Mouse (Mus musculus) limb, embryonic 11.5 days (tissue): ENCODE data around the gene Trub1. TPM values are rescaled to one million over a fixed set of nuclear protein-coding genes. Genes with fewer than 3 reads are reported as not detected.

ENCODE experiments used
- ATAC-seq: fragments of 200-750 bp; cut with Nextera tagmentation; 2 replicates; pipeline ENCODE4 v1.8.0; 2017; ENCODE audit warnings: low read depth; ENCODE audit not compliant: insufficient number of reproducible peaks, low FRiP score, low TSS enrichment
- DNase-seq: peaks from one replicate; pipeline ENCODE4 v3.0.0-alpha.2; 2015; ENCODE audit warnings: low spot score
- H3K27ac ChIP-seq: fragments of 300-500 bp; sonication (generic); replicated peaks from 2 replicates; pipeline ENCODE4 v1.5.1; 2014; ENCODE audit warnings: low read depth, mild to moderate bottlenecking, low read length
- H3K27me3 ChIP-seq: fragments of 300-500 bp; sonication (generic); 2 replicates; pipeline ENCODE4 v1.6.1; 2014; ENCODE audit warnings: mild to moderate bottlenecking, low read length, mixed read lengths; ENCODE audit not compliant: control insufficient read depth, insufficient read depth
- H3K36me3 ChIP-seq: fragments of 300-500 bp; sonication (generic); 2 replicates; pipeline ENCODE4 v1.6.1; 2014; ENCODE audit warnings: mild to moderate bottlenecking, low read length, moderate library complexity, mixed read lengths; ENCODE audit not compliant: control insufficient read depth, insufficient read depth
- H3K4me1 ChIP-seq: fragments of 300-500 bp; sonication (generic); 2 replicates; pipeline ENCODE4 v1.6.1; 2014; ENCODE audit warnings: low read length, mixed read lengths; ENCODE audit not compliant: control insufficient read depth, insufficient read depth
- H3K4me2 ChIP-seq: fragments of 300-500 bp; sonication (generic); 2 replicates; pipeline ENCODE4 v1.6.1; 2014; ENCODE audit warnings: low read depth, mild to moderate bottlenecking, moderate library complexity; ENCODE audit not compliant: severe bottlenecking
- H3K4me3 ChIP-seq: fragments of 300-500 bp; sonication (generic); 2 replicates; pipeline ENCODE4 v1.5.1; 2014; ENCODE audit warnings: low read depth, low read length
- H3K9ac ChIP-seq: fragments of 300-500 bp; sonication (generic); 2 replicates; pipeline ENCODE4 v1.6.1; 2014; ENCODE audit warnings: mild to moderate bottlenecking, low read length
- H3K9me3 ChIP-seq: fragments of 300-500 bp; sonication (generic); 2 replicates; pipeline ENCODE4 v1.6.1; 2016; ENCODE audit warnings: low read length; ENCODE audit not compliant: control insufficient read depth
- WGBS: fragments of 180-500 bp; shearing (Covaris S2); extraction: QIAGEN DNeasy Blood & Tissue Kit; methylation state at CpG from one replicate; pipeline ENCODE4 v1.1.7; 2014; 5-methylcytosine and 5-hydroxymethylcytosine counted together
- polyA plus RNA-seq: library from polyadenylated mRNA; unstranded; fragments of >200 nt; fragmentation: Nextera tagmentation; extraction: Ambion mirVana; gene quantifications from 2 replicates; pipeline ENCODE4 v1.2.1, GENCODE M21; 2014

The Trub1 gene
- polyA plus RNA-seq, 1 experiment from 2014 or later: 23.4 TPM

DNA sequence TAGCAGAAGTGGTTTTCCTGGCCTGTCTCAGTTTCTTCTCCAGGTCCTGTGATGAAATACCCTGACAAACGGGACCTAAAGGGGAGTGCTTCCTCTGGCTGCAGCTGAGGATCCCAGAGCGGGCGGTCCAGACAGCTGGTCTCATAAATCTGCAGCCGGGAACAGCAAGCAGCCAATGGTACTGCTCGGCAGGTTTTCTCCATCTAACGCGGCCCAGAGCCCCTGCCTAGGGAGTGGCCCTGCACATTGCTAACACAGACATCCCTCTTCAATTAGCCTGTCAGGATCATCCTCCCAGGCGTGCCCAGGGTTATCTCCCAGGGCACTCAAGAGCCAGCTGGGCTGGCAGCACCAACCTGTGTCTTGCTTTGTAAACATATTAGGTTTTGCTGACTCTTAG lies 38.3 kb downstream of the Trub1 start:
- peak; percentile 75; the same call in 1 of the 2 replicates for ATAC-seq
- no peak overlapping the region for H3K4me2 ChIP-seq
- 3% methylated on average over 8 of the region's 8 CpGs for WGBS

GRCm38 (mm10) chr19:57494020-57494419 lies 41.3 kb downstream of the Trub1 start:
- H3K27me3 ChIP-seq: no peaks in the 10 kb centered on the region
- ATAC-seq: no peak

More for the DNA sequence above, 38.3 kb downstream of the Trub1 start:
- Histone ChIP-seq H3K36me3 (peaks cover 3% of the 10 kb centered on the region; the same call in 1 of the 2 replicates), H3K4me1 (peaks cover 30% of the 10 kb centered on the region), H3K27ac (peak overlapping the region; percentile 69; the same call in 1 of the 2 replicates), H3K9me3 (0 out of 2 replicates have a peak, but pooled peaks cover 3% of the 10 kb centered on the region), H3K9ac (no peak overlapping the region), H3K27me3 (no peaks in the 10 kb centered on the region), H3K4me3 (no peak overlapping the region)
- DNase-seq: peak; percentile 77

DNA sequence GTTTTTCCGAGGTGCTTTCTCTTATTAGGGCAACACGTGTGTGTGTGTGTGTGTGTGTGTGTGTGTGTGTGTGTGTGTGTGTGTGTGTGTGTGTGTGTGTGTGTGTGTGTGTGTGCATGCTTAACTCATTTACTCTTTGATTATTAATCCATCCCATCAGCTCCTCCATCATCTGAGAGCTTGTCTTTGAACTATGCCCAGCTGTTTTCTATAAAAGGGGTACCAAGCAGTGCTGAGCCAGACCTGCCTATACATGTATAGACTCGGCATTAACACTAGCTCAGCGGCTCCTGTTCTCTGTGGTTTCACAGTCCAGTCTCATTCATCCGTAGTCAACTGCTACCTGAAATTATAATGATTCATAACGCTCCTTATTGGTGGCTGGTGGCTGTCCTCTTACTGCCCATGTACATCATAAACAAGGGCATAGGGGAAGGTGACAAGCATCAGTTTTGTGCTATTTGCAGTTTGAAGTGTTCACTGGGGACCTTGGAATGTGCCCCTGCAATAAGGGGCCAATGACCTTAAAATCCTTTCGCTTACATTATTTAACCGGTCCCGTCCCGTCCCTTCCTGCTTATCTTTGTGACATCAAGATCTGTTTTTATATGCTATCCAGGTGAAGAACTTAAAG lies 45.5 kb downstream of the Trub1 start:
- Histone ChIP-seq H3K4me3 (no peak overlapping the region), H3K4me1 (peaks cover 33% of the 10 kb centered on the region), H3K9me3 (0 out of 2 replicates have a peak, but pooled peaks cover 3% of the 10 kb centered on the region), H3K27ac (peak overlapping the region; percentile 73), H3K36me3 (no peaks in the 10 kb centered on the region), H3K4me2 (peak overlapping the region; percentile 25), H3K9ac (peak overlapping the region; percentile 7; the same call in 1 of the 2 replicates), H3K27me3 (no peaks in the 10 kb centered on the region)
- ATAC-seq (no peak; the same call in 1 of the 2 replicates), DNase-seq (peak; percentile 60)
- 13% methylated on average over 10 of the region's 10 CpGs for WGBS

More at GRCm38 (mm10) chr19:57494020-57494419, 41.3 kb downstream of the Trub1 start:
- DNase-seq: no peak
- Histone ChIP-seq H3K9ac (no peak overlapping the region), H3K27ac (no peak overlapping the region), H3K4me3 (no peak overlapping the region), H3K9me3 (0 out of 2 replicates have a peak, but pooled peaks cover 3% of the 10 kb centered on the region), H3K36me3 (no peaks in the 10 kb centered on the region), H3K4me1 (peaks cover 32% of the 10 kb centered on the region), H3K4me2 (no peak overlapping the region)
- WGBS: 90% methylated on average over 5 of the region's 5 CpGs

DNA sequence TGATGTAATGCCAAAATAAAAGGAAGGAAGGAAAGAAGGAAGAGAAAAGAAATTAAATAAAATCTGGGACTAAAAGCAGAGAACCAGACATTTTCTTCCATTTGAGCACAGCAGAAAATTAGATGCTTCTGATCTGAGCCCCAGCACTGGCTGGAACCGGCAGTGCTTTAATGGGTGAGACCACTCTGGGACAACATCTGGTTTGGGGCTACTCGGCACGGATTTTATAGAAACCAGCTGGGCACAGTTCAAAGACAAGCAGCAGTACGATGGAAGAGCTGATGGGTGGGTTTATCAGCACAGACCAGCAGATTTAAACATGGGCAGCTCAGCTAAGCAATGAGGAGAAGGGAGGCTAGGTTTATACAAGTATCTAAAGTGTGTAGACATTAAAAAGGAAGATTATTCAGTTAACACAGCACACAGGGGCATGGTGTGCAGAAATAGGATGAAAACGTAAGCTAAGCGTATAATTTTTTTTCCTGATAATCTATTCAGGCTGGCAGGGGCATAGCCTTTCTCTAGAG lies 46.2 kb downstream of the Trub1 start:
- Histone ChIP-seq H3K9me3 (0 out of 2 replicates have a peak, but pooled peaks cover 3% of the 10 kb centered on the region), H3K27me3 (no peaks in the 10 kb centered on the region), H3K4me1 (peaks cover 33% of the 10 kb centered on the region), H3K27ac (peak overlapping the region; percentile 73), H3K4me3 (no peak overlapping the region), H3K4me2 (no peak overlapping the region; the same call in 1 of the 2 replicates), H3K36me3 (no peaks in the 10 kb centered on the region), H3K9ac (no peak overlapping the region)
- ATAC-seq (peak; percentile 62; the same call in 1 of the 2 replicates), DNase-seq (peak; percentile 85)
- 27% methylated on average over 6 of the region's 6 CpGs for WGBS

GRCm38 (mm10) chr19:57500254-57500653 lies 47.5 kb downstream of the Trub1 start:
- no peak overlapping the region for H3K4me2 ChIP-seq
- no peak overlapping the region for H3K27ac ChIP-seq
- no peaks in the 10 kb centered on the region for H3K27me3 ChIP-seq
- no peak for DNase-seq
- H3K36me3 ChIP-seq: no peaks in the 10 kb centered on the region
- no peak overlapping the region for H3K9ac ChIP-seq
- no peak for ATAC-seq
- H3K9me3 ChIP-seq: no peaks in the 10 kb centered on the region
- WGBS: 95% methylated on average over 5 of the region's 5 CpGs
- peaks cover 28% of the 10 kb centered on the region for H3K4me1 ChIP-seq
- no peak overlapping the region for H3K4me3 ChIP-seq

DNA sequence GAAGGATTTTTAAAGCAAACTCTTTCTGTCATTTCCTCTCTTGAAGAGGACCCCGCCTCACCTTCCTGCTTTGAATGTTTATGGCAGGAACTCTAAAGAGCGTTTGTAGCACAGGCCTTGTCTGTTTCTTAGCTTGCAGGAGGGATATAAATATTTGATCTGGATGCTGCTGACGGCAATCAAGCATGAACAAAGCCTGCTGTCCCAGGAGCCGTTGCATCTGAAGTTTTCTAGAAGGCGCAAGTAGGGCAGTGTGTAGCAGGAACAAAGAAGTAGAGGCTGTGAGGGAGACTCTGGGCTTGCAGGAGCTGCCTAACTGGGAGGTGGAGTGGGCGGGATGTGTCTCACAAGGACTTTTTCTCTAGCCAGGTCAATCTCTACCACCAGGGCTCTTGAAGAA lies 50.4 kb downstream of the Trub1 start:
- DNase-seq: no peak
- 53% methylated on average over 6 of the region's 6 CpGs for WGBS
- H3K27ac ChIP-seq: no peak overlapping the region; the same call in 1 of the 2 replicates

GRCm38 (mm10) chr19:57505048-57505932 lies 52.6 kb downstream of the Trub1 start:
- Histone ChIP-seq H3K4me2 (no peak overlapping the region), H3K27ac (no peak overlapping the region), H3K4me1 (no peaks in the 10 kb centered on the region; the same call in 1 of the 2 replicates), H3K36me3 (no peaks in the 10 kb centered on the region), H3K9me3 (no peaks in the 10 kb centered on the region), H3K4me3 (no peak overlapping the region), H3K27me3 (no peaks in the 10 kb centered on the region), H3K9ac (no peak overlapping the region)
- ATAC-seq (no peak), DNase-seq (no peak)
- WGBS: 89% methylated on average over 25 of the region's 25 CpGs

More for the DNA sequence above, 50.4 kb downstream of the Trub1 start:
- no peaks in the 10 kb centered on the region for H3K27me3 ChIP-seq
- no peaks in the 10 kb centered on the region for H3K36me3 ChIP-seq
- H3K9ac ChIP-seq: no peak overlapping the region
- ATAC-seq: no peak
- H3K4me2 ChIP-seq: no peak overlapping the region
- H3K4me1 ChIP-seq: peaks cover 14% of the 10 kb centered on the region
- no peaks in the 10 kb centered on the region for H3K9me3 ChIP-seq
- H3K4me3 ChIP-seq: no peak overlapping the region

- WGBS: 30% methylated on average over 5 of the region's 5 CpGs
- Histone ChIP-seq H3K27ac (no peak overlapping the region), H3K9me3 (no peaks in the 10 kb centered on the region), H3K4me3 (no peak overlapping the region), H3K4me2 (no peak overlapping the region), H3K27me3 (no peaks in the 10 kb centered on the region), H3K4me1 (no peaks in the 10 kb centered on the region; the same call in 1 of the 2 replicates), H3K36me3 (no peaks in the 10 kb centered on the region), H3K9ac (no peak overlapping the region)
- DNase-seq (no peak), ATAC-seq (no peak)
These were observed 53.9 kb downstream of the Trub1 start for GRCm38 (mm10) chr19:57506591-57506990.
